Mouse (Mus musculus): ENCODE results near the gene Sipa1l1. TPM values are rescaled to one million over a fixed set of nuclear protein-coding genes. Genes with fewer than 3 reads are reported as not detected.
A peak's percentile ranks its signal among the peaks of the same experiment; 100 is the strongest.
"Not testable (repeated sequence)": the region's sequence is repeated elsewhere in the genome, so short reads cannot be mapped to it uniquely, and the experiment has no call there.

Sipa1l1 gene
- polyA plus RNA-seq, 1 experiment from 2014 or later = 11.2 TPM

DNA sequence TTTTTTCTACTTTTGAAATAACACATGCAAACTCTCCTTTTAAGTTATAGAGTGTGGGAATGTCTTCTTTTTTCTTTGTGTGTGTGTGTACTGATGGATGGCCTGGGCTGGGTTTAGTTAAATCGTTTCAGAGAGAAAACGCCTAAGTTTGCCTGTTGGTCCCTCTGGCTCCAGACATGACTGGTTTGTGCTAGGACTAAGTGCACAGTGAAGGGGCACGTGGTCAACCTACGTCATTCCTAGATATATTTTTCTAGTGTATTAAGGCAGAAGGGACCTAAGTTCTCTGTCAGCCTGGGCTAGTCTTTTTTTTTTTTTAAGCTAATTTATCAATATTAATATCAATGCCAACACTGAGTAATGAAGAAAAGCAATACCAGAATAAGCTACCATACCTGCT, 305.3 kb downstream of the Sipa1l1 start:
- Histone ChIP-seq H3K36me3 (ENCODE audit: control insufficient read depth, insufficient read depth, low read length) (no peaks in the 10 kb centered on the region), H3K9ac (ENCODE audit: low read depth, low read length) (no peak overlapping the region), H3K27me3 (ENCODE audit: control insufficient read depth, insufficient read depth, low read depth, low read length) (no peaks in the 10 kb centered on the region), H3K27ac (ENCODE audit: low read length) (no peak overlapping the region), H3K4me1 (ENCODE audit: control insufficient read depth, insufficient read depth, low read length) (peaks cover 8% of the 10 kb centered on the region; the same call in 1 of the 2 replicates), H3K4me2 (ENCODE audit: low read length) (no peak overlapping the region), H3K9me3 (replicated peaks; ENCODE audit: control insufficient read depth, low read length, poor library complexity, severe bottlenecking) (no peaks in the 10 kb centered on the region), H3K4me3 (ENCODE audit: low read depth, low read length) (no peak overlapping the region)
- ATAC-seq = no peak
- 87% methylated on average over 4 of the region's 4 CpGs for WGBS

DNA sequence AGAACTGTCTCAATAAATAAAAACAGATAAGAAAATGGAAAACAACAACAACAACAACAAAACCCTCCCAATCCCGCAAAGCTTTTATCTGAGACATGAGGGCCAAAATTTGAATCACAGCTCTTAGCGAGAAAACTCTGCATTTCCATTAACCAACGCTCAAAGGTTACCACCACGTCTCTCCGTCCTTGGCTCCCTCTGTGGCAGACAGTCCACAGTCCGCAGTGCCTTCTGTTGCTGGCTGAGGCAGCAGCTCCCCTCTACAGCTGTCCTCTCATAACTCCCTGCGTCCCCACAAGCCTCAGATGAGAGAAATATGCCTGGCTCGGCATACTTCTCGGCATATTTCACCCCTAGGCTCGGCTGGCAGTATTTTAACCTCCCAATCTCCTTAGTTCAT, 306.9 kb downstream of the Sipa1l1 start:
- no peak overlapping the region for H3K4me3 ChIP-seq (ENCODE audit: low read depth, low read length)
- H3K9ac ChIP-seq (ENCODE audit: low read depth, low read length) = no peak overlapping the region
- ATAC-seq = no peak
- H3K36me3 ChIP-seq (ENCODE audit: control insufficient read depth, insufficient read depth, low read length) = no peaks in the 10 kb centered on the region
- WGBS = 85% methylated on average over 10 of the region's 10 CpGs
- no peaks in the 10 kb centered on the region for H3K9me3 ChIP-seq (replicated peaks; ENCODE audit: control insufficient read depth, low read length, poor library complexity, severe bottlenecking)
- H3K4me2 ChIP-seq (ENCODE audit: low read length) = no peak overlapping the region
- H3K27ac ChIP-seq (ENCODE audit: low read length) = no peak overlapping the region
- peaks cover 4% of the 10 kb centered on the region; the same call in 1 of the 2 replicates for H3K4me1 ChIP-seq (ENCODE audit: control insufficient read depth, insufficient read depth, low read length)
- H3K27me3 ChIP-seq (ENCODE audit: control insufficient read depth, insufficient read depth, low read depth, low read length) = no peaks in the 10 kb centered on the region

DNA sequence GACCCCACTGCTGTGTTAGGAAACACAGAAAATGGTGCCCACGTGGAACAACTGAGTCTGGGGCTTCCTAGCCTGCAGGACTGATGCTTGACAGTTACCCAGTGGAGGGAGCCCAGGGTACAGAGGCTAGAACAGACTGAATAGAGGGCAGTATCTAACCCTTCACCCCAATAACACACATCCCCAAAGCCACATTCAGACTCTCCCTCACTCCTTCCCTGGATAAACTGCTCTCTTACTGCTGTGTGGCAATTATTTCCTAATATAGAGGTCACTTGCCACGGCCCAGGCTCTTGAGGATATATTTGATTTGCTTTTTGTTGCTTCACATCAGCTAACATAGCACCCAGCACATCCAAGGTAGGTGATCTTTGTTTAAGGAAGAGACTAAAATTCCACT, 307.5 kb downstream of the Sipa1l1 start:
- Histone ChIP-seq H3K27ac (ENCODE audit: low read length) (no peak overlapping the region), H3K9me3 (replicated peaks; ENCODE audit: control insufficient read depth, low read length, poor library complexity, severe bottlenecking) (no peaks in the 10 kb centered on the region), H3K36me3 (ENCODE audit: control insufficient read depth, insufficient read depth, low read length) (no peaks in the 10 kb centered on the region), H3K4me1 (ENCODE audit: control insufficient read depth, insufficient read depth, low read length) (peaks cover 4% of the 10 kb centered on the region; the same call in 1 of the 2 replicates), H3K27me3 (ENCODE audit: control insufficient read depth, insufficient read depth, low read depth, low read length) (no peaks in the 10 kb centered on the region), H3K4me3 (ENCODE audit: low read depth, low read length) (no peak overlapping the region), H3K4me2 (ENCODE audit: low read length) (no peak overlapping the region), H3K9ac (ENCODE audit: low read depth, low read length) (no peak overlapping the region)
- ATAC-seq = no peak
- WGBS = 70% methylated on average over 2 of the region's 2 CpGs

DNA sequence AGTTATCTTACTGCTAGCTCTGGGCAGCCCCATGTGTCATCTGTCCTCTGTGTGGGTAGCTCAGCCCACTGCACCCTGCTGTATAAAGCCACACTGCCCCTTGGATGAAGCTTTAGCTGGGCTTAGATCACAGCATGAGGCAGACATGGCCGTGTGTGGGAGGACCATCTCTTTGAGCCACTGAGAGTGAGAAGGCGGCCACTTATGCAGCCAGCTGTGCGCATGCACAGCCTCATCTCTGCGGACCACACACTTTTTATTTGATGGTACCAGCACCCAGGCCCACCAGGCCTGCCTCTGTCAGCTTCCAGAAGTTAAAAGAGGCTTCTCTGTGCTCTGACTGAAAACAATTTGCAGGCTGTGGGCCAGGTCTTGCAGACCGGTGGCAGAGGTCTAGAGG, 308.7 kb downstream of the Sipa1l1 start:
- peak; percentile 45; the same call in 1 of the 2 replicates for ATAC-seq

DNA sequence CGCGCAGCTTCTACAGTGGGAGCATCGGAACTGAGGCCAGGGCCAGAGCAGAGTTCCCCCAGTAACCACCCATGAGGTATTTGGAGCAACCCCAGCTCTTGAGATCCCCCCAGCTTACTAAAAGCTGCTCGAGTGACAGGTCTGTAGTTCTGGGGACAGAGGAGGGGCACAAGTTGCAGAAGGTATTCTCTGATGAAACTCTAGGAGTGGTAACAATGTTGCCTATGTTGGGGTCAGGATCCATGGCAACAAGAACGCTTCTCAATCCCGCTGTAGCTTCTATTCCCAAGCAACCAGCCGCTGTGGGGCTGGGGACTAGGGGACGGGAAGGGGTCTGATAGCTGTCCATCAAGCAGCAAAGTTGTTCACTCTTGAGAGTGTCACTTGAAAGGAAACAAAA, 309.1 kb downstream of the Sipa1l1 start:
- Histone ChIP-seq H3K4me3 (ENCODE audit: low read depth, low read length) (no peak overlapping the region), H3K4me1 (ENCODE audit: control insufficient read depth, insufficient read depth, low read length) (peaks cover 4% of the 10 kb centered on the region; the same call in 1 of the 2 replicates), H3K27ac (ENCODE audit: low read length) (no peak overlapping the region), H3K27me3 (ENCODE audit: control insufficient read depth, insufficient read depth, low read depth, low read length) (no peaks in the 10 kb centered on the region), H3K36me3 (ENCODE audit: control insufficient read depth, insufficient read depth, low read length) (no peaks in the 10 kb centered on the region), H3K4me2 (ENCODE audit: low read length) (0 out of 2 replicates have a peak overlapping the region, but pooled peaks have one; percentile 17), H3K9ac (ENCODE audit: low read depth, low read length) (no peak overlapping the region), H3K9me3 (replicated peaks; ENCODE audit: control insufficient read depth, low read length, poor library complexity, severe bottlenecking) (no peaks in the 10 kb centered on the region)
- ATAC-seq = peak; percentile 28; the same call in 1 of the 2 replicates
- WGBS = 7% methylated on average over 8 of the region's 8 CpGs

More for the DNA sequence above, 308.7 kb downstream of the Sipa1l1 start:
- no peak overlapping the region for H3K27ac ChIP-seq (ENCODE audit: low read length)
- WGBS = 16% methylated on average over 5 of the region's 5 CpGs
- no peaks in the 10 kb centered on the region for H3K27me3 ChIP-seq (ENCODE audit: control insufficient read depth, insufficient read depth, low read depth, low read length)
- H3K4me2 ChIP-seq (ENCODE audit: low read length) = 0 out of 2 replicates have a peak overlapping the region, but pooled peaks have one; percentile 17
- no peak overlapping the region for H3K9ac ChIP-seq (ENCODE audit: low read depth, low read length)
- H3K36me3 ChIP-seq (ENCODE audit: control insufficient read depth, insufficient read depth, low read length) = no peaks in the 10 kb centered on the region
- H3K4me1 ChIP-seq (ENCODE audit: control insufficient read depth, insufficient read depth, low read length) = peaks cover 4% of the 10 kb centered on the region; the same call in 1 of the 2 replicates
- no peak overlapping the region for H3K4me3 ChIP-seq (ENCODE audit: low read depth, low read length)
- no peaks in the 10 kb centered on the region for H3K9me3 ChIP-seq (replicated peaks; ENCODE audit: control insufficient read depth, low read length, poor library complexity, severe bottlenecking)

DNA sequence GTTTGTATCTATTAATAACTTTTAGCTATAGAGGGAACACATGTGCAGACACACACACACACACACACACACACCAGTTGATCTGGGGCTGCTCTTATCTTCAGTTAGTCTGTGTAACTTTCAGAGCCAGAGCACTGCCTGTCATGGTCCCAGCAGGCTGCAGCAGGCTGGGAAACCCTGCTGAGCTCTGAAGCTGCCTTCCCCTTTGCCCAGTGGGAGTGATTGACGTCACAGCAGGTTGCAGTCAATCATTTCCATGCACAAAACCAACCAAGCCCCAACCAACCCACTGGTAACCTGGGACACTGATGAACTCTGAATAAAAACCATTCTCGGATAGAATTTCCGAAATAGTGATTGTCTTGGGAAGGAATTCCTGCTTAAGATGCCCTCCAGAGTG, 310.3 kb downstream of the Sipa1l1 start:
- Histone ChIP-seq H3K9ac (ENCODE audit: low read depth, low read length) (no peak overlapping the region), H3K4me1 (ENCODE audit: control insufficient read depth, insufficient read depth, low read length) (peaks cover 4% of the 10 kb centered on the region; the same call in 1 of the 2 replicates), H3K4me2 (ENCODE audit: low read length) (no peak overlapping the region), H3K36me3 (ENCODE audit: control insufficient read depth, insufficient read depth, low read length) (no peaks in the 10 kb centered on the region), H3K27me3 (ENCODE audit: control insufficient read depth, insufficient read depth, low read depth, low read length) (no peaks in the 10 kb centered on the region), H3K27ac (ENCODE audit: low read length) (no peak overlapping the region), H3K9me3 (replicated peaks; ENCODE audit: control insufficient read depth, low read length, poor library complexity, severe bottlenecking) (no peaks in the 10 kb centered on the region), H3K4me3 (ENCODE audit: low read depth, low read length) (no peak overlapping the region)
- 34% methylated on average over 3 of the region's 3 CpGs for WGBS
- ATAC-seq = no peak

DNA sequence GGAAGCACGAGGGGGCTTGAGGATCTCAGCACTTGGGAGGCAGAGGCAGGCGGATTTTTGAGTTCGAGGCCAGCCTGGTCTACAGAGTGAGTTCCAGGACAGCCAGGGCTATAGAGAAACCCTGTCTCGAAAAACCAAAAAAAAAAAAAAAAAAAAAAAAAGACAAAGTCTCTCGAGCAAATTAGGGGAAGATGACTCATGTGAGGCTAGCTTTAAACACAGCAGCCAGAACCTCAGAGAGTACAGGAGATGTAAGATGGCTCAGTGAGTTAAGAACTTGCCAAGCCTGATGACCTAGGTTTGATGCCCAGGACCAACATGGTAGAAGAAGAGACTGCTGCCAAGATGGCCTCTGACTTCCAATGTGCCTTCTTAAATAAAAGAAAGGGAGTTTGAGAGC, 311.3 kb downstream of the Sipa1l1 start:
- not testable (repeated sequence) for H3K36me3 ChIP-seq (ENCODE audit: control insufficient read depth, insufficient read depth, low read length); H3K4me1 ChIP-seq (ENCODE audit: control insufficient read depth, insufficient read depth, low read length); ATAC-seq; H3K4me2 ChIP-seq (ENCODE audit: low read length); H3K9ac ChIP-seq (ENCODE audit: low read depth, low read length); H3K4me3 ChIP-seq (ENCODE audit: low read depth, low read length); H3K9me3 ChIP-seq (replicated peaks; ENCODE audit: control insufficient read depth, low read length, poor library complexity, severe bottlenecking); H3K27me3 ChIP-seq (ENCODE audit: control insufficient read depth, insufficient read depth, low read depth, low read length); H3K27ac ChIP-seq (ENCODE audit: low read length)
- WGBS = 88% methylated on average over 5 of the region's 5 CpGs

DNA sequence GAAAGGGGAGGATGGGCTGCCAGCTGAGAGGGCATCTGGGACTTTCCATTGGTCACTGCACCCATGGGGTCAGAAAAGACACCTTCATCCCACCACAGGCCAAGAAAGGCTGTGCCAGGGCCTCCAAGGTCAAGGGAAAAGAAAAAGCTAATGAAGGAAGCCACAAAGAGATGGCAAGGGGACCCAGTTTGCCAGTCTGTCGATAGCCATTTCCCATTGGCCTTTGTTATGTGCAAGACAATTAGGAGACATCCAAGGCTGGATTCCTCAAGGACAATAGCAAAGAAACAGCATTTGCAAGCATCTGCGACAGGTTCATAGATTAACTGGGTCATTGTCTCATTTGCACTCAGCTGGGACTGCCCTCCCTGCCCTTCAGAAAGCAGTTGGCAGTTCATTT, 316.3 kb downstream of the Sipa1l1 start:
- H3K27me3 ChIP-seq (ENCODE audit: control insufficient read depth, insufficient read depth, low read depth, low read length) = no peaks in the 10 kb centered on the region
- 56% methylated on average over 2 of the region's 2 CpGs for whole genome bisulfite sequencing
- no peak overlapping the region for H3K4me3 ChIP-seq (ENCODE audit: low read depth, low read length)
- H3K27ac ChIP-seq (ENCODE audit: low read length) = no peak overlapping the region
- H3K4me2 ChIP-seq (ENCODE audit: low read length) = no peak overlapping the region
- H3K4me1 ChIP-seq (ENCODE audit: control insufficient read depth, insufficient read depth, low read length) = no peaks in the 10 kb centered on the region
- no peak for ATAC-seq
- no peaks in the 10 kb centered on the region for H3K36me3 ChIP-seq (ENCODE audit: control insufficient read depth, insufficient read depth, low read length)
- H3K9me3 ChIP-seq (replicated peaks; ENCODE audit: control insufficient read depth, low read length, poor library complexity, severe bottlenecking) = no peaks in the 10 kb centered on the region
- no peak overlapping the region for H3K9ac ChIP-seq (ENCODE audit: low read depth, low read length)

DNA sequence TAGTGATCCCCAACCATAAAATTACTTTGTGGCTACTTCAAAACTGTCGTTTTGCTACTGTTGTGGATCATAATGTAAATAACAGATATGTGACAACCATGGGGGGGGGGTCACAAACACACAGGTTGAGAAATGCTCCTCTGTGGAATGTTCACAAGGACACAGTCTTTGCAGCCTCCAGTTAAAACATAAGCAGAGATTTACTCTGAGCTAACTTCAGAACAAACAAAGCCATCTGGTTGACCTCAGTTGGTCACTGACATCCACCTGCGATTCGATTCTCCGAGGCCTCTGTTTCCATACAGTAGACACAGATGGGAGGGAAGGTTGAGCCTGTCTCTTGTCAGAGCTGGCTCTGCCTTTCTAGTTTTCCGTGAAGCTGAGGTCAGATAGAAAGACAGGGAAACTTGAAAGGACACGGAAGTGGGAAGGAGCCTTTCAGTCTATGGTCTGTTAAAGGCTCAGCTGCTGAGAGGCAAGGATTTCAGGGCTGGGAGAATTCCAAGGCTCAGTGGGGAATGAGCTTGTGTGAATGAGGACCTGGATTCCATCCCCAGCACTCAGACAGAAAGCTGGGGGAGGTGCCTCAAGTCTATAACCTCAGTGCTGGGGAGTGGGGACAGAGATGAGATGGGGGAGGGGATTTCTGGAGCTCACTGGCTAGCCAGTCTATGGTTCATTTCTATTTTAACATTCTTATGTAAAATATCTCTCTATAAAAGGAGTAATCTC, 317.9 kb downstream of the Sipa1l1 start:
- ATAC-seq = no peak
- H3K9me3 ChIP-seq (replicated peaks; ENCODE audit: control insufficient read depth, low read length, poor library complexity, severe bottlenecking) = no peaks in the 10 kb centered on the region
- no peak overlapping the region for H3K27ac ChIP-seq (ENCODE audit: low read length)
- 33% methylated on average over 6 of the region's 6 CpGs for WGBS
- no peaks in the 10 kb centered on the region for H3K27me3 ChIP-seq (ENCODE audit: control insufficient read depth, insufficient read depth, low read depth, low read length)
- H3K4me3 ChIP-seq (ENCODE audit: low read depth, low read length) = no peak overlapping the region
- H3K4me2 ChIP-seq (ENCODE audit: low read length) = no peak overlapping the region
- H3K4me1 ChIP-seq (ENCODE audit: control insufficient read depth, insufficient read depth, low read length) = no peaks in the 10 kb centered on the region
- H3K36me3 ChIP-seq (ENCODE audit: control insufficient read depth, insufficient read depth, low read length) = no peaks in the 10 kb centered on the region
- H3K9ac ChIP-seq (ENCODE audit: low read depth, low read length) = no peak overlapping the region

All from midbrain, embryonic 16.5 days (tissue).